Mouse (Mus musculus): ENCODE data around the gene Abcb9.

Abcb9 gene

GRCm38 (mm10) chr5:124029220-124030035 lies 66.2 kb downstream of the Abcb9 start:
- peak in 1 of 2 experiments; percentile 21 for DNase-seq

- no peak for DNase-seq
Observed at GRCm38 (mm10) chr5:124028680-124029079, 66.9 kb downstream of the Abcb9 start.

GRCm38 (mm10) chr5:124027702-124028470 lies 67.7 kb downstream of the Abcb9 start:
- DNase-seq = peak in 1 of 2 experiments; percentile 16

GRCm38 (mm10) chr5:124026568-124026967 lies 69.0 kb downstream of the Abcb9 start:
- no peak for DNase-seq

GRCm38 (mm10) chr5:124025587-124026441 lies 69.8 kb downstream of the Abcb9 start:
- peak in 1 of 2 experiments; percentile 36 for DNase-seq

DNA sequence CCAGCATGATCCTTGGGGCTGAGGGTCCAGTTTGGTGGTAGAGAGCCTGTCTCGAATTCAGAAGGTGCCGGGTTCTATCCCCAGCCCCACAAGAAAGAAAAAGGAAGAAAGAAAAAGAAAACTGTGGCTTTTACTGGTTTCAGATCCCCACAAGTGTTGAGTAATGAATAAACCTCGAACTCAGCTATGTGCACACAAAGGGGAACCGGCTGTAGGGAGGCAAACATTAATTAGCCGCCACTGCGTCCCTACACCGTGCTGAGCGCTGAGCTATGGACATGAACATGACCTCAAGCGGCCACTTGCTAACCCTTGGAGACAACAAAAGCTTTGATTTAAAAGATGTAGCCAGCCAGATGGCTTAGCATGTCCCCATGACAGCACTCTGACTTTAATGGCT lies 70.5 kb downstream of the Abcb9 start:
- DNase-seq = peak in 1 of 2 experiments; percentile 20

DNA sequence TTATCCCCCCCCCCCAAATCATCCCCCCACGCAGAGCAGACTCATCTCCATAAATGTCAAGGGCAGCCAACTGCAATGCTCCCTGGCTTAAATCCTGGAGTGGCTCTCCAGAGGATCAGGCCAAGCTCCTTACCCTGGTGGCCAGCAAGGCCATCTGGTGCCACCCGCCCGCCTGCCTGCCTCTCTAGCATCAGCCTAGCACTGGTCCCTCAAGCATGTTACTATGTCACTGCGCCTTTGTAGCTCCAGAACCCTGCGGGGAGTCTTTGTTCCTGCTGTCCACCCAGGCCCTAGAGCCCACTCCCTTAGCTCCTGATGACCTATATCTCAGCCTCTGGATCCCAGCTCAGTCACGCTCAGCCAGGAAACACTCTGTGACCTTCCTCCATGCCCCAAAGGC lies 70.9 kb downstream of the Abcb9 start:
- peak; percentile 76 to 81 for DNase-seq

DNA sequence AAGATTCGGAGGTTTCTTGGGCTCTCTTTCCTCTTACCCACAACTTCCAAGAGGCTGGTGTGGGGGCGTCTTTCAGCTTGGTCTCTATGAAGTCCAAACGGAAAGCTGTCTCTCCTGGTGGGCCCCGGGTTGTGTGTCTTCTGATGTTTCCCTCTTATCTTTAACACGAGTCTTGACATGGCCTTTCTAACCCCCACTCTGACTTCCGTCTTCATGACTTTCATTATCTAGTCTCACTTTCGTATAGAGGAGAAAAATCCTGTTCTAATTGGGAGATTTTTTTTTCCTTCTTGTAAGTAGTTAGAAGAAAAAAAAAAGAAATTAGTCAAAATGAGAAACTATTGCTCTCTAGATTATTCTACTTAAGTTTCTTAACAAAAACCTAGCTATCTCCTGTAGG lies 73.2 kb downstream of the Abcb9 start:
- no peak for DNase-seq

DNA sequence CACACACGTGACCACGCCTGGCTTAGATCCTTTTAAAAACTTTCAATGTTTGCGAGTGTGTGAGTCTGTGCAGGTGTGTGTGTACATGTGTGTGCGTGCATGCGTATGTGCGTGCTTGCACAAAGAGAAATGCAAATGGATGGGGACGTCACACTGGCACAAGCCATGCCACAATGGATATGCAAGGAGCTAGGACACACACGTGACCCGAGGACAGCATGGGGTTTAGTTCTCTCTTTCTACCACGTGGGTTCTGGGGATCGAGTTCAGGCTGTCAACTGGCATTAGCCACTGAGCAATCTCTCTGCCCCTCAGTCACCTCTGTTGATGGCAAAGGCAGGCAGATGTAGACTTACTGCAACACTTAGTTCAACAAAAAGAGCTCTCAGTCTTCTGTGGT lies 73.9 kb downstream of the Abcb9 start:
- peak in 1 of 2 experiments; percentile 6 for DNase-seq

DNA sequence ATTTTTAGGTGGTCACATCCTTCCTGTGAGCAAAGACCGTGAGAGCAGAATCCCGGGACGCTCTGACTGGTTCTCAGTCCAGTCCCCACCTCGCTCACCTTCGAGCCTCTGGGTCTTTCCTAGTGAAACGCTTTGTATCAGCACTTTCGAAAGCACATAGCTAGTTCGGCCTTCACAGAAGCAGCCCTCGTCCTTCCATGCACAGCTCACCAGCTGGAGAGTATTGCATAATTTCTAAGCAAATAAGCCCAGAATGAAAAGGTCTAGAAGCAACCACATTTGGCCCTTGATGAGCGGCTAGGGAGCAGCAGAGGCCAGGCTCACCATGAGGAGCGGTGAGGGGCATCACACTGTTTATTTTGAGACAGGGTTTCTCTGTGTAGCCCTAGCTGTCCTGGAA lies 74.5 kb downstream of the Abcb9 start:
- peak in 1 of 2 experiments; percentile 15 for DNase-seq

GRCm38 (mm10) chr5:124019348-124020216 lies 76.0 kb downstream of the Abcb9 start:
- peak in 1 of 2 experiments; percentile 33 for DNase-seq

DNA sequence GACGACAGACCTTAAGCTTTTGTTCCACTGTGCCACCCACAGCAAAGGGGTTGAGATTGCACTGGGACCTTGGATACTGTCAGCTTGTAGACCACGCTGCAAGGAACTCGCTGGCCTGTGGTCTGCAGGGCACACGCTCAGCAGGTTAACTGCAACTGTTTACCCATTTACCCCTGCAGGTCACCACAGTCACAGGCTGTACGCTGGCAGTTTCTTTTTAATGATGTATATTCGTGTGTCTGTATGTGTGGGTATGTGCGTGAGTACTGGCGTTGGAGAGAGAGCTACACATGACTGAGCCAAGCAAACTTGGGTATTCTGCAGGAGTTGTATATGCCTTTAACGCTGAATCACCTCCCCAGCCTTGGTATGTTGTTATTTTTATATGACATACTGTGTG lies 76.9 kb downstream of the Abcb9 start:
- peak in 1 of 2 experiments; percentile 7 for DNase-seq

- peak in 1 of 2 experiments; percentile 12 for DNase-seq
Observed at GRCm38 (mm10) chr5:124017941-124018340, 77.7 kb downstream of the Abcb9 start.

- no peak for DNase-seq
Observed at GRCm38 (mm10) chr5:124016291-124016821, 79.2 kb downstream of the Abcb9 start.

GRCm38 (mm10) chr5:124015727-124016126 lies 79.9 kb downstream of the Abcb9 start:
- no peak for DNase-seq

DNA sequence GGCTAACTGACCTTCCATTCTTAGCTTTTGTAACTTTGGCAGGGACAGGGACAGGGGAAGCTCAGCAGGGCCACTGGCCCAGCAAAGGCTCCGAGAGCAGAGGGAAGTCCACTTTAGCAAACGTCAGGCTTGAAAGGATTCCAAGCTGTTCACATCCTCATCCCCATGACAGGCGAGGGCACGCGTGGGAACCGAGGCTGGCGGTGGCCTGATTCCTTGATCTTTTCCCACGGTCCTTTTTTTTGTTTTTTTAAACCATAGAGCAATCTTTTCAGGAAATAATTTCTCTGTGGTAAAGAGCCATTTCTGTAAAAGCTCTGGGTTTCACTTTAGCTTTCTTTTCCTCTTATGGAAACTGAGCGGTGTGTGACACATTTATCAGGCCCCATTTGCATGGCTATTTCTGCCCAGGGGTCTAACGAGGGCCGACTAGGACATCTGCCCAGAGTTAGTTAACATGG lies 80.8 kb downstream of the Abcb9 start:
- DNase-seq = no peak

GRCm38 (mm10) chr5:124014180-124014579 lies 81.4 kb downstream of the Abcb9 start:
- DNase-seq = no peak

- no peak for DNase-seq
Observed at GRCm38 (mm10) chr5:124013747-124014146, 81.9 kb downstream of the Abcb9 start.

DNA sequence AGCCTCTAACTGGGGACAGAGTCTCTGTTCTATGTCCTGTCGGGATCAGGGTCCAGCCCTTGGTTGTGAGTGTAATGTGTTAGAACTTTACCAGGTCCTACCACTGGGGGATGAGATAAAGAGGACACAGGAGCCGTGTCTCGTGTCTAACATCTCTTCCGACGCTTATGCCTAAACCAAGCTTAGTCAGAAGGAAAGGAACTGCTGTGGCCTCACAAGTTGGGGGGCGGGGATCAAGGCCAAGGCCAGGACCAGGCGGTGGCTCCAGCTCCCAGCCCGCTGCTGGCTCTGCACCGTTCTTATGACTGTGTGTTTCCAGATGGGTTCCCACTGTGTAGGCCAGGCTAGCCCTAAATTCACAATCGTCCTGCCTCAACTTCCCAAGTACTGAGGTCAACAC lies 82.7 kb downstream of the Abcb9 start:
- DNase-seq = no peak

- DNase-seq = no peak
Observed at GRCm38 (mm10) chr5:124011927-124012326, 83.7 kb downstream of the Abcb9 start.

Data from cerebellum, postnatal 36 days (tissue).